Mouse (Mus musculus) Patski (cell line): ENCODE data around the gene Wap. TPM values are rescaled to one million over a fixed set of nuclear protein-coding genes. Genes with fewer than 3 reads are reported as not detected.

Experiments
- ATAC-seq: fragments of 100-300 bp; one replicate; pipeline ENCODE4 v1.8.0; 2021
- CTCF ChIA-PET: fragments of 350-600 bp; sonication (Branson Sonifier 250); formaldehyde crosslinking; loops from one replicate; lab custom pipeline; 2022; ENCODE audit warnings: inconsistent platforms; lab: Charles Lee
- POLR2A ChIA-PET: fragments of 350-600 bp; sonication (Branson Sonifier 250); formaldehyde crosslinking; loops from one replicate; lab custom pipeline; 2022; ENCODE audit warnings: antibody characterized with exemption, inconsistent platforms; lab: Charles Lee
- DNase-seq: peaks from one replicate; pipeline ENCODE4 v3.0.0-alpha.2; 2011; ENCODE audit warnings: low read depth, low spot score
- H3K27me3 ChIP-seq: fragments of 371-371 bp; one replicate; pipeline ENCODE4 v1.5.1; 2021
- CTCF ChIP-seq: fragments of 100-300 bp; IDR thresholded peaks from one replicate; pipeline ENCODE4 v1.5.1; 2021
- in situ Hi-C: fragments of 300-500 bp; cut with MboI; formaldehyde crosslinking; loops from 3 replicates; pipeline ENCODE4 v1.11.1; 2018; ENCODE audit warnings: low pct_unique_long_range_greater_than_20kb, mixed read lengths
- polyA plus RNA-seq: library from polyadenylated mRNA; unstranded; gene quantifications from one replicate; pipeline ENCODE4 v1.2.3, GENCODE M21; 2021

Wap gene
- polyA plus RNA-seq, 1 experiment from 2014 or later: not detected

GRCm38 (mm10) chr11:6599011-6599681 lies 39.3 kb downstream of the Wap start:
- DNase-seq (no peak), ATAC-seq (no peak)
- no peak for TF ChIP-seq CTCF
- ChIA-PET POLR2A (interaction anchor here (0.7 kb wide), 1 partner anchor 15 kb away, joined by 3 read pairs; no protein-coding TSS in a partner anchor), CTCF (interaction anchor here (1.6 kb wide), 1 partner anchor 11 kb away, joined by 4 read pairs; no protein-coding TSS in a partner anchor)
- in situ Hi-C loops: no loop called here
- no peaks in the 10 kb centered on the region for H3K27me3 ChIP-seq

DNA sequence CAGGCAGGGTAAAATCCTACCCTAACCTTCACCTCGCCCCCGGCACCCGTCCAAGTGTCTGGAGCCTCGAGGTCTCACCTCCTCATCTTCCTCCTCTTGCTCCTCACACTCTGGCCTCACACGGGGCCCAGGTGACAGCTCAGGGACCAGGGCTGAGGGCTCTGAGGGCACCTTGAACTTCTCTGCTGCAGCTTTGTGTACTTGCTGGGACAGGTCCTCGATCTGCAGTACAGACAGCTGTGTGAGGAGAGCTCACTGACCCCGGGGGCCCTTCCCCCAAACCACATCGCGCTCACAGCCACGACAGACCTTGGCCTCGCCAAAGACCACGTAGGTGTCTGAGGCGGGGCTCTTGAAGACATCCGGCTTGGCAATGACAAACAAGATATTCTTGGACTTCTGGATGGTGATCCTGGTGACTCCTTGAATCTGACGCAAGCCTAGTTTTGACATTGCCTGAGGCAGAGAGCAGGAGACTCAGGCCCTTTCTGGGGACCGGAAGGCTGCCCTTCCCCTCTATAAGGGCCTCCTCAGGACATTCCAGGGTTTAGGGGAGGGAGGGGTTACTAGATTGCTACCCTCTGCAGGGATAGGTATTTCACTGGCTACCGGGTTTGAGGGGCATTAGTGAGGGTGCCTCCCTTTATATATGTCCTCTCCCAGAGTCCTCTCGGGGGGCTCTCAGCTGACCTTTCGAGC lies 40.1 kb downstream of the Wap start:
- ATAC-seq (no peak), DNase-seq (no peak)
- H3K27me3 ChIP-seq: no peaks in the 10 kb centered on the region
- ChIA-PET CTCF (interaction anchor here (0.9 kb wide), 1 partner anchor 52 kb away, joined by 3 read pairs; no protein-coding TSS in a partner anchor), POLR2A (interaction anchor here (0.7 to 0.8 kb wide), 2 partner anchors 16 to 187 kb away, joined by 3 read pairs; no protein-coding TSS in a partner anchor)
- in situ Hi-C loops: no loop called here
- TF ChIP-seq CTCF: no peak

DNA sequence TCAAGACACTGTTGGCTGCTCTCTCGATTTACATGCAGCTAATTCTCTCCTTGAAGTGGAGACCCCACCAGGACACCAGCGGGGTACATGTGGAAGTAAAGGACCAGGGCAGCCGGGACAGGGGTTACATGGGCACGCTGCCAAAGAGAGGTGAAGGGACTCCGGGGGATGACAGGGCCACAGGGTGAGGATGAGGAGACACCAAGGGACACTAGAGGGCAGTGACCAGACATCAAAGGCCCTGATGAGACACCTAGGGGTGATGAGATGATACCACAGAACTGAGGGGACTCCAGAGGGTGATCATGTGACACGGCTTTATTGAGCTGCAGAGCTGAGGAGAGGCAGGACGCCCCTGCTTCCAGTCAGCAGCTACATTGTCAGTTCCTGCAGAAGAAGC lies 40.9 kb downstream of the Wap start:
- CTCF ChIA-PET: no interaction called here

GRCm38 (mm10) chr11:6596616-6597015 lies 41.8 kb downstream of the Wap start:
- no peak for ATAC-seq
- in situ Hi-C loops: no loop called here
- CTCF ChIA-PET: no interaction called here

More for the DNA sequence above, 40.9 kb downstream of the Wap start:
- no peak for TF ChIP-seq CTCF
- POLR2A ChIA-PET: interaction anchor here (0.8 kb wide), 1 partner anchor 186 kb away, joined by 3 read pairs; no protein-coding TSS in a partner anchor
- in situ Hi-C loops: no loop called here
- H3K27me3 ChIP-seq: no peaks in the 10 kb centered on the region
- no peak for ATAC-seq
- DNase-seq: no peak

DNA sequence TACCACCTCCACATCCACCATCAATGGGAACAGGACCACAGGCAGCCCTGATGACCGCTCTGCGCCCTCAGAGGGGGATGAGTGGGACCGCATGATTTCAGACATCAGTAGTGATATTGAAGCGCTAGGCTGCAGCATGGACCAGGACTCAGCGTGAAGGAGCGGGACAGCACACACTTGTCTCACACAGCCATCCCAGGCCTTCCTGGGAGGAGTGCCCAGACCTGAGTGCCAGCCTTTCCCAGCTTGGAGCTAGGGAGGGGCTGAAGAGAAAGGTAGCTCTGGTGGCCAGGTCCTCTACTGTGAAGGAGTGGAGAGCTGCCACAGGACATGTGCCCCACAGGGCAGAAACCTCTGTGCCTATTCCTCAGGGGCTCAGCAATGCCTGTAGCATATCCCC lies 42.2 kb downstream of the Wap start:
- ChIA-PET CTCF (no interaction called here), POLR2A (no interaction called here)
- no peak for TF ChIP-seq CTCF
- DNase-seq (no peak), ATAC-seq (no peak)
- in situ Hi-C loops: no loop called here
- no peaks in the 10 kb centered on the region for H3K27me3 ChIP-seq

More at GRCm38 (mm10) chr11:6596616-6597015, 41.8 kb downstream of the Wap start:
- no peak for TF ChIP-seq CTCF
- DNase-seq: no peak
- POLR2A ChIA-PET: no interaction called here
- no peaks in the 10 kb centered on the region for H3K27me3 ChIP-seq

DNA sequence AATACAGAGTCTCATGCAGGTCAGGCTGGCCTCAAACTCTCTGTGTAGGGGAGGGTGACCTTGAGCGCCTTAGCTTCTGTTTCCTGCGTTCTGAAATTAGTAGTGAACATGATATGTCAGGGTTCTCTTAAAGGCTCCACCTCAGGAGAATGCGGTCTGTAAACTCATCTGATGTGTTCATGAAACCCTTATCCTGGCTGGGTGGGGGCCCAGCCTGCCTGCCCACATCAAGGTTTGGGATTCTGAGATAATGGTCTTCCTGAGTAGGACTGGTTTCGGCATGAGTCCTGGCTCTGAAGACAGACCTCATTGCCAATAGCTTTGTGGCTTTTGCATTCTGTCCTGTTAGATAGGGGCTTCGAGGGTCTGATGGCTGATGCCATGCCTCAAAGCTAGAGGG lies 43.1 kb downstream of the Wap start:
- no peak for DNase-seq
- POLR2A ChIA-PET: no interaction called here
- no peak for TF ChIP-seq CTCF
- ATAC-seq: no peak
- in situ Hi-C loops: no loop called here
- CTCF ChIA-PET: interaction anchor here (0.8 to 1.3 kb wide), 2 partner anchors 19 to 37 kb away, joined by 3 read pairs; no protein-coding TSS in a partner anchor
- no peaks in the 10 kb centered on the region for H3K27me3 ChIP-seq

- CTCF ChIA-PET: interaction anchor here (0.8 to 1.3 kb wide), 2 partner anchors 18 to 37 kb away, joined by 3 read pairs; no protein-coding TSS in a partner anchor
These were observed 43.6 kb downstream of the Wap start for GRCm38 (mm10) chr11:6594845-6595244.

GRCm38 (mm10) chr11:6593406-6593805 lies 45.0 kb downstream of the Wap start:
- ChIA-PET CTCF (interaction anchor here (1.1 kb wide), 1 partner anchor 23 kb away, joined by 3 read pairs; no protein-coding TSS in a partner anchor), POLR2A (no interaction called here)
- H3K27me3 ChIP-seq: no peaks in the 10 kb centered on the region
- ATAC-seq (no peak), DNase-seq (no peak)
- no peak for TF ChIP-seq CTCF
- in situ Hi-C loops: no loop called here

More at GRCm38 (mm10) chr11:6594845-6595244, 43.6 kb downstream of the Wap start:
- POLR2A ChIA-PET: no interaction called here
- in situ Hi-C loops: no loop called here
- no peak for ATAC-seq
- TF ChIP-seq CTCF: no peak
- H3K27me3 ChIP-seq: no peaks in the 10 kb centered on the region
- no peak for DNase-seq

GRCm38 (mm10) chr11:6590933-6591675 lies 47.3 kb downstream of the Wap start:
- CTCF ChIA-PET: interaction anchor here (0.9 kb wide), 1 partner anchor 20 kb away, joined by 3 read pairs; no protein-coding TSS in a partner anchor
- no peak for ATAC-seq
- DNase-seq: no peak
- TF ChIP-seq CTCF: no peak
- POLR2A ChIA-PET: no interaction called here
- in situ Hi-C loops: no loop called here
- H3K27me3 ChIP-seq: no peaks in the 10 kb centered on the region

DNA sequence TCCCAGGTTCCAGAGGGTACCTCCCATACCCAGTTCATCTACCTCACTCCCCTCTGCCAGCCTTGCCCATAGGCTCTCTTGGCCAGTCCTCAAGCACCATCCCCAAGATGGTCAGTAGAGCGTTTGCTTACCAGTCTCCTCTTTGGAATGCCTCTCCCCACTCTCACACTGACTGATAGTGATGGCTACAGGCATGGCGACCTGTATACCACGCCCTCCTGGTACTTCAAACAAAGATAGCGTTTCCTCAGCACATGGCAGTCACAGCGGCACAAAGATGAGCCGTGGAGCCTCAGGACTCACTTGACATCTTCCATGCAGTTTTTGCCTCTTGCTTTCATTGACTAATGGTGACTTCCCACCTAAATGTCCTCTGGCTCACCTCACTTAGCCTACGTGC lies 48.6 kb downstream of the Wap start:
- in situ Hi-C loops: no loop called here
- TF ChIP-seq CTCF: no peak
- ATAC-seq (no peak), DNase-seq (no peak)
- ChIA-PET POLR2A (no interaction called here), CTCF (no interaction called here)
- no peaks in the 10 kb centered on the region for H3K27me3 ChIP-seq
